Mouse (Mus musculus) ovary, adult 18-20 months (tissue): ENCODE data around the gene Tmem60.

Experiments used
- DNase-seq: peaks from one replicate; pipeline ENCODE4 v3.0.0; 2022; ENCODE audit warnings: low spot score, mixed read lengths

Gene Tmem60

DNA sequence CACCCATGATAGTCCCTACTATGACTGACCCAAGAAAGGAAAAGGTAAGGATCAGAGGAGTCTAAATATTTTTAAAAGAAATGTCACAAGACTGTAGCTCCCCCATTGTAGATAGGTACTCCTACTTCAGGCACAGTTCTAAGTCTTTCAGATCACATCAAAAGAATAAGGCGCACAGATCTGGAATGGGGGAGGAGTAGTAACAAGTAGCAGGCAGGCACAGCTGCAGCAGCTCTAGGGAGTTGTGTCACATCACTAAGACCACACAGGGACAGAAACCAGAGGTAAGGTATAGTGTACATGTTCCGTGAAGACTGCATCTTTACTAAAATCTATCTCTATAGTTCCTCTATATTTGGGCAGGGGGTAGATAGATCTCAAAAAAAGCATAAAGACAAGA, 29.8 kb downstream of the Tmem60 start:
- DNase-seq, result no peak

DNA sequence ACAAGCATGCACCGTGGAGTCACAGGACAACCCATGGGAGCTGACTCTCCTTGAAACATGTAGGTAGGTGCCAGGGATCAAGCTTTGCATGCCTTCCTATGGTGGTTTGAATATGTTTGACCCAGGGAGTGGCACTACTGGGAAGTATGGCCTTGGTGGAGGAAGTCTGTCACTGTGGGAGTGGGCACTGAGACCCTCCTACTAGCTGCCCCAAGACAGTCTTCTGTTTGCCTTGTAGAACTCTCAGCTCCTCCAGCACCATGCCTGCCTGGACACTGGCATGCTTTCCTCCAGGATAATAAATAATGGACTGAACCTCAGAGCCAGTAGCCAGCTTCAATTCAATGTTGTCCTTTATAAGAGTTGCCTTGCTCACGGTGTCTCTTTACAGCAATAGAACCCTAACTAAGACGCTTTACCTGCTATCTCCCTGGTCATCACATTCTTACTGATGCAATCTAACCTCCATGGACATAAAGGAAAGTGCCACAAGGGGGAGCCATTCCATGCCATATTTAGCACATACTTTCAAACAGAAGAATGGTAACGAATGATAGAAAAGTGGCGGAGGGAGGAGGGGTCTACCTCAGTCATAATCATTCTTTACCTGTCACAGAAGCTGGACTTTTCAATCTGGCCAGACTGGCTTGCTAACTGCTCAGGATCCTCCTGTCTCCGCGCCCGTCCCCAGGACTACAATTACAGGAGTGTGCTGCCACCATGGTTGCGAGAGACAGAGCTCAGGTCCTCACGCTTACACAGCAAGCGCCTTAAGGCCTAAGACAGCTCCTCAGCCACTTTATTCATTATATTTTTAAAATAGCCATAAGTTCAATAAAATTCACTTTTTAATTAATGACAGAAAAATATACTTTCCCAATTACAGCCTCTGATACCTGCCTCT, 31.6 kb downstream of the Tmem60 start:
- no peak for DNase-seq

DNA sequence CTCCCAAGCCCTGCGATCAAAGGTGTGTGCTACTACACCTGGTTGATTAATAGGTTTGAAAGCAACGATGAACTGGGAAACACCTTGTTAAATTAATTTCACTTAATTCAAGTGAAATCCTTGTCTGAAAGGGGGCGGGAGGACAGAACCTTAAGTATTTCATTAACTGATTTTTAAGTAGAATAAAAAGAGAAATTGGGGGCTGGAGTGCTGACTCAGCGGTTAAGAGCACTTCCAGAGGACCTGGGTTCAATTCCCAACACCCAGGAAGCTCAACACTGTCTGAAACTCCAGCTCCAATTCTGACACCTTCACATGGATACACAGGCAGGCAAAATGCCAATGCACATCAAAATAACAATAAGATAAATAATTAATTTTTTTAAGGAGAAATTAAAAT, 37.0 kb downstream of the Tmem60 start:
- DNase-seq, result no peak

DNA sequence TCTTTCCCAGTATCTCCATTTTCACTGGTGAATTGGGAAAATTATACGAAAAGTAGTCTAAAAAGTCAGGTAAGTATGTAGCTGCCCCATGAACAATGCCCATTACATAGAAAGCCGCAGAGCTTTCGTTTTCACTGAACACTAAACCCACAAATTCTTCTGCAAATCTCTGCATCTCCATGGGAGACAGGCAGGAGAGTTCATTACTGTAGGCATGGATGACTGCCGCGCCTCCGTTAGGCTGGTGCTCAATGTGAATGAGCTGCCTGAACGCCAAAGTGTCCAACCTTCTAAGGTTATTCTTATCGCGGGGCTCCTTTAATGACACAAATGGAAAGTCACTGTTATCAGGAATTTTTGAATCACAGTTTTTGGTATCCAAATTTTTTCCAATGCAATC, 37.6 kb downstream of the Tmem60 start:
- no peak for DNase-seq

DNA sequence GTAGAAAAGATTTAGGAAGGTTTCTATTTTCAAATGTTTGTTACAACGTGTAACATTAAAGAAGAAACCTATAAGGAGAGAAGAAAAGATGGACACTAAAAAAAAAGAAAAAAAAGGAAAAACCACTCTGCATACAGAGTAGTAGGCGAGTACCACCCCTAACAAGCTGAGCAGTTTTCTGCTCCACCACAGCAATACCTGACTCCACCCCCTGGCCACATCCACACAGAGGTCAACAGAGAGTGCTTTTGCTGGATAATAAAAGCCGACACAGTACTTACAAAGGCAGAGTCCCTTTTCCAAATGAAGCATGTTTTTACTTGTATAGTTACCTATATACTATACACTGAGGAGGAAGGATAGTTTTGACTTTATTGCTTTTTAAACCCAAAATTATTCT, 42.6 kb downstream of the Tmem60 start:
- DNase-seq, result no peak

DNA sequence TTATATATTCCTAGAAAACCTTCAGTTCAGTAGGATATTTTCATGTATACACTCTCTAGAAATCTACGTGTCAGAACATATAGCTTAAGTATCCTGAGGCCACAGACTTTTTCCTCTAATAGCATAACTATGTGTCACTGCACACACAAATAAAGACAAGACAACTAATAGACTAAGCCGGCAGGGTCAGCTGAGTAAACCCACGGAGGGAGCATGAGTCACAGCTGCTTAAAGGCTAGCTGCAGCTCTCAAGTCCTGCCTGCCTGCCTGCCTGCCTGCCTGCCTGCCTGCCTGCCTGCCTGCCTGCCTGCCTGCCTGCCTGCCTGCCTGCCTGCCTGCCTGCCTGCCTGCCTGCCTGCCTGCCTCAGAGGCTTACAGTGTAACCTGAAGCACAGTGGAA, 43.5 kb downstream of the Tmem60 start:
- DNase-seq, result no peak

DNA sequence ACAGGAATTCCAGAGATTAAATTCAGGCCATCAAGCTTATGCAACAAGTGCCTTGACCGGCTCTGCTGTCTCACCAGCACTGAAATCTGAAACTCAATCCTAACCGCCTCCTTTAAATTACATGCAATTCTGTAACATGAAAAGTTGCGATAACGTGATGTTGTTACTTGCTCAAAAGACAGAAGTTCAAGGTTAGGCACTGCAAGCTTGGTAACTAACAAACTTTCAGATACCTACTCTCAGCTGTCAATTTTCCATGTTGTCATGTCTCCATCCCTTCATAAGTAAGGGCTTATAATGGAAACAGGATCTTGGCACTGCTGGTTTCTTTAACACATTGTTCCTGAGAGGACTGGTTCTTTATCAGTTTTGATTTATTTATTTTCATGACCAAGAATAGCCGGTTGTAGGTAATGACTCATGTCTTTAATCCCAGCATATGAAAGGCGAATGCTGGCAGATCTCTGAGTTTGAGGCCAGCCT, 47.7 kb downstream of the Tmem60 start:
- no peak for DNase-seq

DNA sequence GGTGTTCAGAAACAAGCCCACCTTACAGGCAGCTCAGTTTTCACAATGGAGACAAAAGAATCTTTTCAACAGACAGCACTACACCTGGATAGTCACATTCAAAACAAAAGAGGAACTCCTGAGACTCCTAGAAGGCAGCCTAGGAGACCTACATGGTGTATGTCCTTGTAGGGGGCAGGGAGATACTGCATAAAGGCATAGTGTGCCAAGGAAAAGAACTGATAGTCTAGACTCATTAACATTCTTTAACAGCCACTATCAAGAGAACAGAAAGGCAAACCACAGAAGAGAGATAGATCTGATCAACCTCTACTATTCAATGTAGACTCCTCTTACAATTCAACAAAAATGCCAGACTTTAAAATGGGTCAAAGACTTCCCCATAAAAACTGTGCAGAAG, 48.4 kb downstream of the Tmem60 start:
- no peak for DNase-seq

DNA sequence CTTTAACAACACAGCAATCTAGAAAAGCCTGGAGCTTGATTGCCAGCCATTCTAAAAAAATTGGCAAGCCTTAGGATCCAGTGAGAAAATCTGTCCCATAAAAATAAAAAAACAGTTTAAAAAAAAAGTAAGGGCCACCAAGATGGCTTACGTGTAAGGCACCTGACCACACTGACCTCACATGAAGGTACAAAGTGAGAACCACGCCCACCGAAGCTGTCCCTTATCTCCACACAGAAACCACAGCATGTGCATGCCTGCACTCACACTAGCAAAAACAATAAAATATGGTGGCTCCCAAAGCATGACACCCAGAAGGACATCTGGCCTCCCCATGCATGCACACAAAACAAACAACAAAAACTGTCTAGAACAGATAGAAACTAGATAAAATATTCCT, 49.3 kb downstream of the Tmem60 start:
- no peak for DNase-seq

DNA sequence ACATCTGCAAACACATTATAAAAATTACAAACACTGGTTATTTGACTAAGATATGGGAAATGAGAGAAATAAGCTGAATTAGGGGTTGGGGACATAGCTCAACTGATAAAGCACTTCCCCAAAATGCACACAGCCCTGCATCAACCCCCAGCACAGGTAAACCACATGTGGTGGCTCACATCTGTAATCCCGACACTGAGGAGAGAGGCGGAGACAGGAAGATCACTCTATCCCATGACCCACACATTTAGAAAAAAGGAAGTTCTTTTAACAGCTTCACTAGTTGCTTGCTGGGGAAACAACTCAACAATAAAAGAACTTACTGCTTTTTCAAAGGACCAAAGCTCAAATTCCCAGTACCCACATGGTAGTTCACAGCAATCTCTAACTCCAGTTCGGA, 50.6 kb downstream of the Tmem60 start:
- DNase-seq, result no peak

DNA sequence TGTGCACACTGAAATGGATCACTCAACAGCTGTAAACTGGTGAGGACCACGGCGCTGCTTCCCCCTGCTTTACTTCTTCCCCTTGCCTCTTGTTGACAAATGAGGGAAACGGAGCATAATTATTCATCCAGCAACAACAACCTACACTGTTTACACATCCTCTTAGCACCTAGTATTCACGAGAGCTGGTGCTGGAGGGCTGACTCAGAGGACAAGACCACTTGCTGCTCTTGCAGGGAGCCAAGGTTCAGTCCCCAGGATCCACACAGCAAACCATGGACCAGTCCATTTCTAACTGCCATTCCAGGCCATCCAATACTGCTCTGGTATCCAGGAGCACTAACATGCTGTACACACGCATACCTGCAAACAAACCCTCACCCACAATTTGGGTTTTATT, 53.9 kb downstream of the Tmem60 start:
- DNase-seq, result no peak
